Mouse (Mus musculus): Measurements from ENCODE around the gene Inpp4a.
A peak's percentile ranks its signal among the peaks of the same experiment; 100 is the strongest.

DNA sequence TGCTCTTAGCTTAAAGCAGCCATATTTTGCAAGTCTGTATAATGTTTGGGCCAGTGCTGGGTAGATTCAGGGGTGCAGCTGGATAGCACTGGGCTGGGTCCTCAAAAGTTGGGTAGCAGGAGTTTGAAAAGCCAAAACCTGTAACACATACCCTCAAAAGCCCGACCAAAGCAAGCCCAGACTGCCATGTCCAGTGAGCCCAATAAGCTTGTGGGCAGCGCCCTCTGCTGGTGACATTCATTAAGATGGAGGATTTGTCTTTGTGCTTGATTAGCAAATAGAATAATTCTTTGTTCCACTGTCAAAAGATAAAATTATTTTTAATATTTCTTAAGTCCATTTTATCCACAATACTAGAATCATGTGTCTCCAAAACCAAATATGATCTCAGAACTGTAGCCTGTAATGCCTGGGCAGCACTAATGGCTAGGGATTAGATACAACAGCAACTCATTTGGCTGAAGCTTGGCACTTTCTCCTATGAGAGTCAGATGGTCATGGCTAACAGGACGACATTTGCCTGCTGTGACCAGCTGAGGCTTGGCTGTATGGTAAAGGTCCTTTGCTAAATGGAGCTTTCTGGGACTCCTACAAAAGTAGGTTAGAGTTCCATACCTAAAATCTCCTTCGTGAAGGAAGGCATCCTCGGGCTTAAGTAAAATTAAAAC is 48.9 kb upstream of the Inpp4a start:
- TF ChIP-seq CTCF (IDR thresholded peaks at IDR 0.05; ENCODE audit: insufficient read depth, low read length) (peak; percentile 81), POLR2A (IDR thresholded peaks at IDR 0.05; ENCODE audit: borderline replicate concordance, extremely low read depth, low read depth, low read length) (no peak)

Measured in lung, adult 2 months (tissue).